Mouse (Mus musculus) CH12F3 (cell line): ENCODE measurements around the gene Acd.

Experiments used
- in situ Hi-C: fragments of 300-500 bp; cut with MboI; formaldehyde crosslinking; loops from 2 replicates; pipeline ENCODE4 v1.14.3; 2020; ENCODE audit warnings: low sequenced_read_pairs

Acd gene

GRCm38 (mm10) chr8:105661167-105661566 lies 39.7 kb downstream of the Acd start:
- in situ Hi-C loops: no loop called here

GRCm38 (mm10) chr8:105657641-105658040 lies 43.3 kb downstream of the Acd start:
- in situ Hi-C loops: no loop called here

GRCm38 (mm10) chr8:105648929-105649328 lies 52.0 kb downstream of the Acd start:
- in situ Hi-C loops: no loop called here
